In the genomic region with DNA sequence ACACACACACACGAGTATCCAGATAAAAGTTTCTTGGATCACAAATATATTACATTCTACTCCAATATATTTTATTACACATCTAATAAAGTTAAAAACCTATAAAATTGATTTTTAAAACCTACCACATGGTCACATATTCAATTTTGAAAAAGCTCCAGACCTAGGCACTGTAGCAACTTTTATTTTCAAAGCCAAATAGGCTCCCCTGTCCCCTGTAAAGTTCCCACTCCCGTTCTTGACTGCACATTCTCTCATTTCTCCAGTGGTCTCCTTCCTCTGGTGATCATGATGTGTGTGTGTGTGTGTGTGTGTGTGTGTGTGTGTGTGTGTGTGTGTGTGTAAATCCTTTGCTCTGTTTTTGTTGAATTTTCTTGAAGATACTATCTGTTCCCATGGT, we compare ENCODE assay signal across 36 mouse cellular contexts.
"Had no signal": no experiment of that assay in that cellular context is flagged by ENCODE, and none has a peak within 500 bp of the region (broad histone marks: within the 10 kb centered on the region; RNA-seq: fewer than 3 reads in every experiment).

No protein-coding gene starts in this region.

- H3K4me3 ChIP-seq: heart, adult 2 months; heart, embryonic 10.5 days; heart, embryonic 12.5 days; heart, embryonic 13.5 days; heart, embryonic 15.5 days; hindbrain, embryonic 10.5 days; hindbrain, embryonic 12.5 days; hindbrain, embryonic 13.5 days; hindbrain, embryonic 15.5 days; intestine, embryonic 15.5 days; kidney, embryonic 15.5 days; layer of hippocampus, adult 2 months had no signal

- H3K4me1 ChIP-seq: heart, embryonic 10.5 days; heart, embryonic 12.5 days; heart, embryonic 13.5 days; heart, embryonic 15.5 days; hindbrain, embryonic 10.5 days; hindbrain, embryonic 12.5 days; hindbrain, embryonic 13.5 days; hindbrain, embryonic 15.5 days; intestine, embryonic 15.5 days; kidney, embryonic 15.5 days had no signal

- H3K27ac ChIP-seq: heart, adult 2 months; heart, embryonic 10.5 days; heart, embryonic 13.5 days; heart, embryonic 15.5 days; hindbrain, embryonic 10.5 days; hindbrain, embryonic 12.5 days; hindbrain, embryonic 13.5 days; hindbrain, embryonic 14.5 days; hindbrain, embryonic 15.5 days; hindbrain, postnatal 0 days; intestine, embryonic 15.5 days; kidney, embryonic 15.5 days; kidney, postnatal 0 days; layer of hippocampus, adult 2 months had no signal

- H3K36me3 ChIP-seq: heart, embryonic 10.5 days; heart, embryonic 12.5 days; heart, embryonic 13.5 days; heart, embryonic 15.5 days; hindbrain, embryonic 10.5 days; hindbrain, embryonic 12.5 days; hindbrain, embryonic 13.5 days; hindbrain, embryonic 15.5 days; intestine, embryonic 15.5 days; kidney, embryonic 15.5 days had no signal

- H3K9me3 ChIP-seq: heart, embryonic 10.5 days; heart, embryonic 12.5 days; heart, embryonic 13.5 days; heart, embryonic 15.5 days; hindbrain, embryonic 10.5 days; hindbrain, embryonic 12.5 days; hindbrain, embryonic 13.5 days; hindbrain, embryonic 15.5 days; intestine, embryonic 15.5 days; kidney, embryonic 15.5 days had no signal

- H3K4me2 ChIP-seq: heart, embryonic 11.5 days; heart, embryonic 12.5 days; heart, embryonic 13.5 days; heart, embryonic 15.5 days; hindbrain, embryonic 12.5 days; hindbrain, embryonic 13.5 days; hindbrain, embryonic 14.5 days; hindbrain, embryonic 15.5 days; intestine, embryonic 15.5 days; kidney, embryonic 15.5 days had no signal

- H3K9ac ChIP-seq: heart, embryonic 12.5 days; heart, embryonic 13.5 days; heart, embryonic 15.5 days; hindbrain, embryonic 12.5 days; hindbrain, embryonic 13.5 days; hindbrain, embryonic 14.5 days; hindbrain, embryonic 15.5 days; intestine, embryonic 15.5 days; kidney, embryonic 15.5 days had no signal

- DNase-seq: heart, adult 2 months; heart, postnatal 10 days; heart, postnatal 14 days; heart, postnatal 36 days; heart, postnatal 4 days; kidney, adult 11 months; kidney, adult 18-20 months; kidney, adult 2 months; kidney, adult 8-10 months; kidney, adult 9 months; kidney, postnatal 10 days; kidney, postnatal 14 days; kidney, postnatal 25 days; kidney, postnatal 36 days; kidney, postnatal 4 days; layer of hippocampus, adult 9-11 months; layer of hippocampus, postnatal 36 days had no signal

- ATAC-seq: hindbrain, embryonic 16.5 days; hindbrain, postnatal 0 days; inflammation-experienced regulatory T-cells, adult 6 months; intestine, embryonic 15.5 days; intestine, embryonic 16.5 days; intestine, postnatal 0 days had no signal

- H3K27me3 ChIP-seq: heart, embryonic 12.5 days; heart, embryonic 13.5 days; heart, embryonic 15.5 days; hindbrain, embryonic 12.5 days; hindbrain, embryonic 13.5 days; hindbrain, embryonic 15.5 days; intestine, embryonic 15.5 days; kidney, embryonic 15.5 days had no signal
